Mouse (Mus musculus) CH12.LX (cell line): ENCODE results near the gene Gnas. TPM values are rescaled to one million over a fixed set of nuclear protein-coding genes. Genes with fewer than 3 reads are reported as not detected.

Experiments used
- DNase-seq: peaks from one replicate; pipeline ENCODE4 v3.0.0-alpha.2; 2013; ENCODE audit errors: extremely low read depth
- H3K27ac ChIP-seq: 2 replicates; pipeline ENCODE4 v1.5.1; 2012; ENCODE audit warnings: low read depth, mild to moderate bottlenecking, control low read depth, moderate library complexity; ENCODE audit not compliant: insufficient read depth
- H3K27me3 ChIP-seq: replicated peaks from 2 replicates; pipeline ENCODE3; 2012; ENCODE audit warnings: inconsistent platforms
- H3K36me3 ChIP-seq, 2 experiments: replicated peaks in 1 of 2; 2 replicates each; pipeline versions ENCODE3 to v1.6.1; 2012; ENCODE audit warnings: inconsistent platforms in 1 of 2, low read length in 1 of 2, mild to moderate bottlenecking in 1 of 2, mixed read lengths in 1 of 2, moderate library complexity in 1 of 2; ENCODE audit not compliant: control insufficient read depth in 1 of 2, insufficient read depth in 1 of 2
- H3K4me1 ChIP-seq, 2 experiments: 2 replicates each; pipeline ENCODE4 v1.6.1; 2012; ENCODE audit warnings: inconsistent platforms in 1 of 2, moderate library complexity in 1 of 2; ENCODE audit not compliant: insufficient read depth in 2 of 2, control insufficient read depth in 1 of 2
- H3K4me2 ChIP-seq: 2 replicates; pipeline ENCODE4 v1.6.1; 2012; ENCODE audit warnings: low read depth, mild to moderate bottlenecking, control low read depth; ENCODE audit not compliant: poor library complexity, insufficient read depth, severe bottlenecking
- H3K4me3 ChIP-seq, 3 experiments: fragments of 150-350 bp in 1 of 3; sonication (generic) in 1 of 3; replicated peaks in 1 of 3; 2 replicates each; pipeline versions ENCODE3 to v1.5.1; 2011 to 2012; ENCODE audit warnings: low read depth in 2 of 3, low read length in 2 of 3, mild to moderate bottlenecking in 2 of 3, moderate library complexity in 2 of 3, control low read depth in 1 of 3, improper control_type of control experiment in 1 of 3, inconsistent platforms in 1 of 3, mixed read lengths in 1 of 3; ENCODE audit not compliant: poor library complexity in 1 of 3
- H3K79me2 ChIP-seq: replicated peaks from 2 replicates; pipeline ENCODE4 v1.6.1; 2012; ENCODE audit warnings: mild to moderate bottlenecking, moderate library complexity; ENCODE audit not compliant: control insufficient read depth, poor library complexity, insufficient read depth, severe bottlenecking; ENCODE audit errors: extremely low read depth
- H3K9ac ChIP-seq: 2 replicates; pipeline ENCODE4 v1.6.1; 2012; ENCODE audit warnings: low read depth, mild to moderate bottlenecking, control low read depth, moderate library complexity; ENCODE audit not compliant: insufficient read depth
- H3K9me3 ChIP-seq: replicated peaks from 2 replicates; pipeline ENCODE3; 2012; ENCODE audit warnings: low read length, inconsistent platforms, mixed read lengths
- CTCF ChIP-seq, 2 experiments: IDR thresholded peaks in 1 of 2; conservative IDR thresholded peaks in 1 of 2; 2 replicates each; pipeline ENCODE4 v1.5.1; 2011 to 2012; ENCODE audit warnings: low read depth in 2 of 2, low read length in 2 of 2, improper control_type of control experiment in 1 of 2, inconsistent platforms in 1 of 2, mild to moderate bottlenecking in 1 of 2, moderate library complexity in 1 of 2
- E2F4 ChIP-seq: IDR thresholded peaks from 2 replicates; pipeline ENCODE4 v1.6.1; 2011; ENCODE audit warnings: low read depth, low read length, improper control_type of control experiment; ENCODE audit not compliant: insufficient replicate concordance
- EP300 ChIP-seq: IDR thresholded peaks from 2 replicates; pipeline ENCODE4 v1.6.1; 2011; ENCODE audit warnings: low read length, improper control_type of control experiment
- HCFC1 ChIP-seq: IDR thresholded peaks from 2 replicates; pipeline ENCODE4 v1.6.1; 2012; ENCODE audit warnings: low read depth, mild to moderate bottlenecking, inconsistent platforms, low read length, improper control_type of control experiment
- JUN ChIP-seq: IDR thresholded peaks from 2 replicates; pipeline ENCODE4 v1.6.1; 2011; ENCODE audit warnings: low read depth, mild to moderate bottlenecking, low read length, improper control_type of control experiment, moderate library complexity; ENCODE audit not compliant: insufficient read depth
- JUND ChIP-seq: conservative IDR thresholded peaks from 2 replicates; pipeline ENCODE4 v1.6.1; 2011; ENCODE audit warnings: low read depth, low read length, improper control_type of control experiment
- KAT2A ChIP-seq: IDR thresholded peaks from 2 replicates; pipeline ENCODE4 v1.6.1; 2012; ENCODE audit warnings: low read length, improper control_type of control experiment, inconsistent platforms; ENCODE audit not compliant: insufficient replicate concordance
- MAFK ChIP-seq: IDR thresholded peaks from 2 replicates; pipeline ENCODE4 v1.6.1; 2011; ENCODE audit warnings: low read length, improper control_type of control experiment; ENCODE audit not compliant: insufficient replicate concordance
- MAZ ChIP-seq: IDR thresholded peaks from 2 replicates; pipeline ENCODE4 v1.6.1; 2012; ENCODE audit warnings: low read depth, mild to moderate bottlenecking, inconsistent platforms, low read length, improper control_type of control experiment, moderate library complexity
- MEF2A ChIP-seq: IDR thresholded peaks from 2 replicates; pipeline ENCODE4 v1.6.1; 2014; ENCODE audit warnings: low read depth, mild to moderate bottlenecking, inconsistent platforms, low read length, improper control_type of control experiment, borderline replicate concordance
- MXI1 ChIP-seq: IDR thresholded peaks from 2 replicates; pipeline ENCODE4 v1.6.1; 2011; ENCODE audit warnings: mild to moderate bottlenecking, low read depth, low read length, improper control_type of control experiment
- MYC ChIP-seq: IDR thresholded peaks from 2 replicates; pipeline ENCODE4 v1.6.1; 2011; ENCODE audit warnings: low read depth, mild to moderate bottlenecking, improper control_type of control experiment, low read length
- NELFE ChIP-seq: IDR thresholded peaks from 2 replicates; pipeline ENCODE4 v1.6.1; 2011; ENCODE audit warnings: low read depth, low read length, improper control_type of control experiment
- PAX5 ChIP-seq: IDR thresholded peaks from 2 replicates; pipeline ENCODE4 v1.6.1; 2012; ENCODE audit warnings: low read length, inconsistent platforms, mixed read lengths
- RCOR1 ChIP-seq: conservative IDR thresholded peaks from 2 replicates; pipeline ENCODE4 v1.6.1; 2012; ENCODE audit warnings: low read depth, mild to moderate bottlenecking, inconsistent platforms, low read length, improper control_type of control experiment
- SMC3 ChIP-seq: IDR thresholded peaks from 2 replicates; pipeline ENCODE4 v1.6.1; 2011; ENCODE audit warnings: low read depth, low read length, improper control_type of control experiment
- TCF12 ChIP-seq: IDR thresholded peaks from 2 replicates; pipeline ENCODE4 v1.6.1; 2014; ENCODE audit warnings: low read depth, mild to moderate bottlenecking, inconsistent platforms, low read length, improper control_type of control experiment
- ZC3H11A ChIP-seq: IDR thresholded peaks from 2 replicates; pipeline ENCODE4 v1.6.1; 2012; ENCODE audit warnings: low read depth, mild to moderate bottlenecking, inconsistent platforms, low read length, improper control_type of control experiment
- dilution Hi-C: fragments of 300-500 bp; cut with MboI; formaldehyde crosslinking; loops from 2 replicates; pipeline ENCODE4 v1.14.3; 2020; ENCODE audit warnings: low sequenced_read_pairs; ENCODE audit not compliant: extremely low pct_unique_long_range_greater_than_20kb, extremely low pct_ligation_motif_present
- in situ Hi-C: fragments of 300-500 bp; cut with MboI; formaldehyde crosslinking; loops from 3 replicates; pipeline ENCODE4 v1.14.3; 2019; ENCODE audit warnings: low sequenced_read_pairs, low pct_ligation_motif_present, low pct_unique_long_range_greater_than_20kb, mixed read lengths
- polyA plus RNA-seq: library from polyadenylated mRNA; unstranded; fragments of >175 nt; gene quantifications from 2 replicates; pipeline ENCODE4 v1.2.1, GENCODE M21; 2012; ENCODE audit warnings: low read depth; ENCODE audit not compliant: insufficient read length
- total RNA-seq, 2 experiments: library from RNA; depleted of rRNA; stranded (reverse); fragments of 300-350 nt in 1 of 2; fragments of >200 nt in 1 of 2; gene quantifications; 2 replicates each; pipeline ENCODE4 v1.2.3; 2012 to 2014

Gene Gnas
- total and polyA plus RNA-seq, 3 experiments: 369 to 502 (median 452) TPM

GRCm38 (mm10) chr2:174283341-174283740, 779 bp upstream of the Gnas start:
- TF ChIP-seq CTCF (conservative IDR thresholded peaks at IDR 0.05 in 1 of 2, IDR thresholded peaks at IDR 0.05 in 1 of 2; ENCODE audit: low read depth in 2 of 2, low read length in 2 of 2) (no peak), KAT2A (no peak), JUN (no peak), EP300 (no peak)
- Histone ChIP-seq H3K79me2 (peaks cover 7% of the 10 kb centered on the region; the same call in 1 of the 2 replicates), H3K9me3 (peaks cover 21% of the 10 kb centered on the region), H3K4me3 (no peak overlapping the region), H3K4me1 (no peaks in the 10 kb centered on the region), H3K9ac (no peak overlapping the region), H3K27ac (no peak overlapping the region), H3K27me3 (peaks cover 4% of the 10 kb centered on the region), H3K36me3 (peaks cover 56 to 96% of the 10 kb centered on the region in 2 experiments), H3K4me2 (no peak overlapping the region)
- in situ Hi-C loops: no loop called here
- DNase-seq: no peak
- dilution Hi-C loops: no loop called here

DNA sequence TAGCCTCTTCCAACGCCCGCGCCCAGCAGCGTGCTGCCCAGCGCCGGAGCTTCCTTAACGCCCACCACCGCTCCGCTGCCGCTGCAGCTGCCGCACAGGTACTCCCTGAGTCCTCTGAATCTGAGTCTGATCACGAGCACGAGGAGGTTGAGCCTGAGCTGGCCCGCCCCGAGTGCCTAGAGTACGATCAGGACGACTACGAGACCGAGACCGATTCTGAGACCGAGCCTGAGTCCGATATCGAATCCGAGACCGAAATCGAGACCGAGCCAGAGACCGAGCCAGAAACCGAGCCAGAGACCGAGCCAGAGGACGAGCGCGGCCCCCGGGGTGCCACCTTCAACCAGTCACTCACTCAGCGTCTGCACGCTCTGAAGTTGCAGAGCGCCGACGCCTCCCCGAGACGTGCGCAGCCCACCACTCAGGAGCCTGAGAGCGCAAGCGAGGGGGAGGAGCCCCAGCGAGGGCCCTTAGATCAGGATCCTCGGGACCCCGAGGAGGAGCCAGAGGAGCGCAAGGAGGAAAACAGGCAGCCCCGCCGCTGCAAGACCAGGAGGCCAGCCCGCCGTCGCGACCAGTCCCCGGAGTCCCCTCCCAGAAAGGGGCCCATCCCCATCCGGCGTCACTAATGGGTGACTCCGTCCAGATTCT, 812 bp downstream of the Gnas start:
- H3K27ac ChIP-seq: no peak overlapping the region
- TF ChIP-seq JUND (no peak), MAZ (no peak), MYC (no peak), MXI1 (no peak), TCF12 (no peak), ZC3H11A (no peak), MAFK (no peak), MEF2A (no peak), HCFC1 (no peak), PAX5 (no peak), JUN (no peak), RCOR1 (no peak), SMC3 (no peak), E2F4 (no peak), NELFE (no peak)
- no peak overlapping the region for H3K4me3 ChIP-seq
- no peaks in the 10 kb centered on the region for H3K27me3 ChIP-seq
- H3K4me2 ChIP-seq: no peak overlapping the region
- dilution Hi-C loops: no loop called here
- H3K79me2 ChIP-seq: peaks cover 20% of the 10 kb centered on the region
- no peak for DNase-seq
- no peak overlapping the region for H3K9ac ChIP-seq
- no peaks in the 10 kb centered on the region for H3K4me1 ChIP-seq
- in situ Hi-C loops: no loop called here
- peaks cover 67 to 96% of the 10 kb centered on the region in 2 experiments for H3K36me3 ChIP-seq
- H3K9me3 ChIP-seq: peaks cover 21% of the 10 kb centered on the region
